Mouse (Mus musculus) lung, embryonic 15.5 days (tissue): ENCODE data around the gene Unc119b. TPM values are rescaled to one million over a fixed set of nuclear protein-coding genes. Genes with fewer than 3 reads are reported as not detected.
A peak's percentile ranks its signal among the peaks of the same experiment; 100 is the strongest.

ENCODE experiments used
- ATAC-seq: fragments of 200-750 bp; cut with Nextera tagmentation; 2 replicates; pipeline ENCODE4 v1.8.0; 2017; ENCODE audit warnings: moderate number of reproducible peaks, borderline replicate concordance; ENCODE audit not compliant: low FRiP score, low TSS enrichment; ENCODE audit errors: extremely low read depth
- H3K27ac ChIP-seq: fragments of 300-500 bp; sonication (generic); 2 replicates; pipeline ENCODE4 v1.5.1; 2015; ENCODE audit warnings: moderate library complexity, mild to moderate bottlenecking, inconsistent platforms
- H3K27me3 ChIP-seq: fragments of 300-500 bp; sonication (generic); 2 replicates; pipeline ENCODE4 v1.6.1; 2015; ENCODE audit warnings: inconsistent platforms
- H3K36me3 ChIP-seq: fragments of 300-500 bp; sonication (generic); 2 replicates; pipeline ENCODE4 v1.6.1; 2015; ENCODE audit warnings: inconsistent platforms
- H3K4me1 ChIP-seq: fragments of 300-500 bp; sonication (generic); 2 replicates; pipeline ENCODE4 v1.6.1; 2015; ENCODE audit warnings: inconsistent platforms
- H3K4me2 ChIP-seq: fragments of 300-500 bp; sonication (generic); 2 replicates; pipeline ENCODE4 v1.6.1; 2015; ENCODE audit warnings: inconsistent platforms, mild to moderate bottlenecking, moderate library complexity
- H3K4me3 ChIP-seq: fragments of 300-500 bp; sonication (generic); 2 replicates; pipeline ENCODE4 v1.5.1; 2015; ENCODE audit warnings: mild to moderate bottlenecking, inconsistent platforms
- H3K9ac ChIP-seq: fragments of 300-500 bp; sonication (generic); 2 replicates; pipeline ENCODE4 v1.6.1; 2015; ENCODE audit warnings: inconsistent platforms
- H3K9me3 ChIP-seq: fragments of 300-500 bp; sonication (generic); 2 replicates; pipeline ENCODE4 v1.6.1; 2016; ENCODE audit warnings: inconsistent platforms
- WGBS: fragments of 180-500 bp; shearing (Covaris S2); methylation state at CpG from one replicate; pipeline ENCODE4 v1.1.7; 2015; 5-methylcytosine and 5-hydroxymethylcytosine counted together
- polyA plus RNA-seq: library from polyadenylated mRNA; unstranded; fragments of >200 nt; fragmentation: Nextera tagmentation; extraction: Ambion mirVana; gene quantifications from 2 replicates; pipeline ENCODE4 v1.2.1, GENCODE M21; 2015

Gene Unc119b
- 39.9 and 41.0 TPM in 2 replicates for polyA plus RNA-seq

- Histone ChIP-seq H3K4me2 (peak within 1 kb of the TSS; percentile 96), H3K4me1 (peaks cover 16% of the 10 kb centered on the region), H3K36me3 (peaks cover 9% of the 10 kb centered on the region), H3K9me3 (no peaks in the 10 kb centered on the region), H3K9ac (peak within 1 kb of the TSS; percentile 85), H3K4me3 (peak within 1 kb of the TSS; percentile 84), H3K27me3 (no peaks in the 10 kb centered on the region), H3K27ac (peak within 1 kb of the TSS; percentile 61; the same call in 1 of the 2 replicates)
- peak; percentile 94 for ATAC-seq
- WGBS = under 1% methylated on average over 68 of the region's 81 CpGs
Observed at GRCm38 (mm10) chr5:115134234-115135165, at the start of gene Unc119b. Gene Unc119b (minus strand): TSS chr5:115134975.

GRCm38 (mm10) chr5:115183482-115183881, 48.7 kb upstream of the Unc119b start:
- Histone ChIP-seq H3K27me3 (peaks cover 12% of the 10 kb centered on the region; the same call in 1 of the 2 replicates), H3K36me3 (no peaks in the 10 kb centered on the region), H3K27ac (0 out of 2 replicates have a peak overlapping the region, but pooled peaks have one; percentile 8), H3K9ac (no peak overlapping the region), H3K4me1 (peaks cover 49% of the 10 kb centered on the region), H3K4me3 (no peak overlapping the region), H3K4me2 (no peak overlapping the region), H3K9me3 (no peaks in the 10 kb centered on the region)
- no peak for ATAC-seq
- 41% methylated on average over 10 of the region's 10 CpGs for WGBS

GRCm38 (mm10) chr5:115182925-115183324, 48.1 kb upstream of the Unc119b start:
- no peaks in the 10 kb centered on the region for H3K36me3 ChIP-seq
- WGBS = 71% methylated on average over 8 of the region's 8 CpGs
- ATAC-seq = no peak
- H3K4me3 ChIP-seq = no peak overlapping the region
- H3K9ac ChIP-seq = no peak overlapping the region
- no peak overlapping the region for H3K4me2 ChIP-seq
- H3K27me3 ChIP-seq = peaks cover 12% of the 10 kb centered on the region; the same call in 1 of the 2 replicates
- H3K9me3 ChIP-seq = no peaks in the 10 kb centered on the region
- 0 out of 2 replicates have a peak overlapping the region, but pooled peaks have one; percentile 3 for H3K27ac ChIP-seq
- peaks cover 49% of the 10 kb centered on the region for H3K4me1 ChIP-seq

GRCm38 (mm10) chr5:115181248-115181940, 46.6 kb upstream of the Unc119b start:
- no peak overlapping the region; the same call in 1 of the 2 replicates for H3K4me2 ChIP-seq
- no peak overlapping the region for H3K9ac ChIP-seq
- peaks cover 34% of the 10 kb centered on the region for H3K4me1 ChIP-seq
- 47% methylated on average over 13 of the region's 13 CpGs for WGBS
- ATAC-seq = peak; percentile 33
- H3K27ac ChIP-seq = peak overlapping the region; percentile 3
- no peaks in the 10 kb centered on the region for H3K36me3 ChIP-seq
- H3K9me3 ChIP-seq = no peaks in the 10 kb centered on the region
- peaks cover 3% of the 10 kb centered on the region; the same call in 1 of the 2 replicates for H3K27me3 ChIP-seq
- no peak overlapping the region for H3K4me3 ChIP-seq

GRCm38 (mm10) chr5:115179596-115179995, 44.8 kb upstream of the Unc119b start:
- H3K4me3 ChIP-seq = no peak overlapping the region
- no peaks in the 10 kb centered on the region for H3K9me3 ChIP-seq
- 90% methylated on average over 11 of the region's 11 CpGs for WGBS
- no peaks in the 10 kb centered on the region for H3K36me3 ChIP-seq
- ATAC-seq = no peak
- peaks cover 30% of the 10 kb centered on the region for H3K4me1 ChIP-seq
- H3K27me3 ChIP-seq = no peaks in the 10 kb centered on the region
- no peak overlapping the region for H3K9ac ChIP-seq
- H3K27ac ChIP-seq = no peak overlapping the region
- H3K4me2 ChIP-seq = no peak overlapping the region

GRCm38 (mm10) chr5:115177866-115178265, 43.1 kb upstream of the Unc119b start:
- no peak overlapping the region for H3K27ac ChIP-seq
- H3K9ac ChIP-seq = no peak overlapping the region
- H3K36me3 ChIP-seq = no peaks in the 10 kb centered on the region
- no peaks in the 10 kb centered on the region for H3K27me3 ChIP-seq
- no peak overlapping the region for H3K4me3 ChIP-seq
- peaks cover 20% of the 10 kb centered on the region for H3K4me1 ChIP-seq
- H3K4me2 ChIP-seq = no peak overlapping the region
- ATAC-seq = no peak
- WGBS = 78% methylated on average over 6 of the region's 6 CpGs
- no peaks in the 10 kb centered on the region for H3K9me3 ChIP-seq

GRCm38 (mm10) chr5:115174554-115174953, 39.8 kb upstream of the Unc119b start:
- no peaks in the 10 kb centered on the region for H3K9me3 ChIP-seq
- 92% methylated on average over 1 of the region's 1 CpGs for WGBS
- H3K4me3 ChIP-seq = no peak overlapping the region
- H3K27ac ChIP-seq = no peak overlapping the region
- H3K4me1 ChIP-seq = 0 out of 2 replicates have a peak, but pooled peaks cover 4% of the 10 kb centered on the region
- H3K36me3 ChIP-seq = no peaks in the 10 kb centered on the region
- no peak overlapping the region for H3K9ac ChIP-seq
- H3K27me3 ChIP-seq = no peaks in the 10 kb centered on the region
- no peak for ATAC-seq
- H3K4me2 ChIP-seq = no peak overlapping the region

GRCm38 (mm10) chr5:115170150-115170549, 35.4 kb upstream of the Unc119b start:
- H3K4me1 ChIP-seq = peaks cover 30% of the 10 kb centered on the region
- no peak overlapping the region for H3K4me3 ChIP-seq
- no peak for ATAC-seq
- no peaks in the 10 kb centered on the region for H3K9me3 ChIP-seq
- no peak overlapping the region for H3K9ac ChIP-seq
- H3K36me3 ChIP-seq = no peaks in the 10 kb centered on the region
- no peak overlapping the region for H3K4me2 ChIP-seq
- no peaks in the 10 kb centered on the region for H3K27me3 ChIP-seq
- 59% methylated on average over 8 of the region's 8 CpGs for WGBS
- H3K27ac ChIP-seq = no peak overlapping the region

GRCm38 (mm10) chr5:115168641-115169415, 34.1 kb upstream of the Unc119b start:
- ATAC-seq = peak; percentile 24; the same call in 1 of the 2 replicates
- Histone ChIP-seq H3K9me3 (no peaks in the 10 kb centered on the region), H3K27me3 (no peaks in the 10 kb centered on the region), H3K27ac (0 out of 2 replicates have a peak overlapping the region, but pooled peaks have one; percentile 24), H3K4me2 (peak overlapping the region; percentile 34), H3K36me3 (no peaks in the 10 kb centered on the region), H3K4me3 (no peak overlapping the region), H3K9ac (peak overlapping the region; percentile 16; the same call in 1 of the 2 replicates), H3K4me1 (peaks cover 30% of the 10 kb centered on the region)
- WGBS = 40% methylated on average over 27 of the region's 27 CpGs

- 47% methylated on average over 6 of the region's 6 CpGs for WGBS
- H3K9ac ChIP-seq = no peak overlapping the region
- H3K27ac ChIP-seq = peak overlapping the region; percentile 68
- no peaks in the 10 kb centered on the region for H3K9me3 ChIP-seq
- no peaks in the 10 kb centered on the region for H3K36me3 ChIP-seq
- peaks cover 38% of the 10 kb centered on the region for H3K4me1 ChIP-seq
- ATAC-seq = 0 out of 2 replicates have a peak, but pooled peaks have one; percentile 15
- H3K27me3 ChIP-seq = no peaks in the 10 kb centered on the region
- no peak overlapping the region for H3K4me2 ChIP-seq
- no peak overlapping the region for H3K4me3 ChIP-seq
Observed at GRCm38 (mm10) chr5:115167396-115167795, 32.6 kb upstream of the Unc119b start.

- ATAC-seq = no peak
- H3K9ac ChIP-seq = no peak overlapping the region
- no peaks in the 10 kb centered on the region for H3K9me3 ChIP-seq
- H3K27me3 ChIP-seq = no peaks in the 10 kb centered on the region
- H3K4me3 ChIP-seq = no peak overlapping the region
- H3K27ac ChIP-seq = peak overlapping the region; percentile 68
- no peak overlapping the region for H3K4me2 ChIP-seq
- H3K4me1 ChIP-seq = peaks cover 38% of the 10 kb centered on the region
- 65% methylated on average over 7 of the region's 7 CpGs for WGBS
- H3K36me3 ChIP-seq = no peaks in the 10 kb centered on the region
Observed at GRCm38 (mm10) chr5:115166815-115167194, 32.0 kb upstream of the Unc119b start.
